Mouse (Mus musculus): Measurements from ENCODE around the gene Nhlrc3.

The Nhlrc3 gene

GRCm38 (mm10) chr3:53454984-53455383, 8.1 kb downstream of the Nhlrc3 start:
- DNase-seq (ENCODE audit: extremely low spot score, low read depth, low spot score), result no peak

DNA sequence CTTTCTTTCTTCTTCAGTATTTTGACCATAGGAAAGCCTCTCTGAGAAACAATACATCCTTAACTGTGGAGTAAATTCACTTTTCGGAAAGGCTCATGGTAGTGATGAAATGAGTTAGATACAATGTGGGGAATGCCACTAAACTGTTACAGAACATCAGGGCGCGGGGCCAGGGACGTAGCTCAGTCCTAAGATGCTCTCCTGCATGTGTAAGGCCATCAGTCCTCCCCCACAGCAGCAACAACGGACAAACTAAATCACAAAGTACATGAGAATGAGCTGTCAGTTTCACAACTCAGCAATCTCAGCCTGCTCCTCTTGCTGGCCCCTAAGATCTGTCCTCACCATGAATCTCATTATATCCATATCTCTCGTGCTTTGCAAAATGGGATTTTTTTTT, 8.6 kb downstream of the Nhlrc3 start:
- no peak for DNase-seq (ENCODE audit: extremely low spot score, low read depth, low spot score)

- no peak for DNase-seq (ENCODE audit: extremely low spot score, low read depth, low spot score)
Observed at GRCm38 (mm10) chr3:53454005-53454404, 9.1 kb downstream of the Nhlrc3 start.

- DNase-seq (ENCODE audit: extremely low spot score, low read depth, low spot score), result no peak
Observed at GRCm38 (mm10) chr3:53453346-53453745, 9.8 kb downstream of the Nhlrc3 start.

- no peak for DNase-seq (ENCODE audit: extremely low spot score, low read depth, low spot score)
Observed at GRCm38 (mm10) chr3:53452351-53452750, 10.8 kb downstream of the Nhlrc3 start.

DNA sequence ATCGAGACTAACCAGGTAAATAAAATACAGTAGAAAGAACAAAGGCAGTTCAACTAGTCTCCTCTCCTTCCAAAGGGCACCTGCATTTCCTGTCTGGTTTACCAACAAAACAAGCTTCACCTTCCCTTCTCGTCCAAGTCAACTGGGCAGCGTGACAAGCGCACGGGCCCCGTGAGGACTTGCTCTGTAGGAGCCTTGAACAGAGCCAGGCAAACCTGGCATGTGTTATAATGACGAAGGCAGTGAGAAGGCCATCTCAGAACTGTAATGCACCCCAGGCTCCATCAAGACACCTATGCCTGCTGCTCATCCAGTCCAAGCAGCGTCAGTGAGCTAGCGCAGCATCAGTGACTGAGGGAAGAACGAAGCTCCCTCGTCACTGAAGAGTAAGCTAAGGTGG, 12.5 kb downstream of the Nhlrc3 start:
- no peak for DNase-seq (ENCODE audit: extremely low spot score, low read depth, low spot score)

GRCm38 (mm10) chr3:53448208-53448607, 14.9 kb downstream of the Nhlrc3 start:
- peak; percentile 94 for DNase-seq (ENCODE audit: extremely low spot score, low read depth, low spot score)

- DNase-seq (ENCODE audit: extremely low spot score, low read depth, low spot score), result no peak
Observed at GRCm38 (mm10) chr3:53446801-53447200, 16.3 kb downstream of the Nhlrc3 start.

- no peak for DNase-seq (ENCODE audit: extremely low spot score, low read depth, low spot score)
Observed at GRCm38 (mm10) chr3:53445540-53445939, 17.6 kb downstream of the Nhlrc3 start.

- no peak for DNase-seq (ENCODE audit: extremely low spot score, low read depth, low spot score)
Observed at GRCm38 (mm10) chr3:53436550-53436949, 26.6 kb downstream of the Nhlrc3 start.

DNA sequence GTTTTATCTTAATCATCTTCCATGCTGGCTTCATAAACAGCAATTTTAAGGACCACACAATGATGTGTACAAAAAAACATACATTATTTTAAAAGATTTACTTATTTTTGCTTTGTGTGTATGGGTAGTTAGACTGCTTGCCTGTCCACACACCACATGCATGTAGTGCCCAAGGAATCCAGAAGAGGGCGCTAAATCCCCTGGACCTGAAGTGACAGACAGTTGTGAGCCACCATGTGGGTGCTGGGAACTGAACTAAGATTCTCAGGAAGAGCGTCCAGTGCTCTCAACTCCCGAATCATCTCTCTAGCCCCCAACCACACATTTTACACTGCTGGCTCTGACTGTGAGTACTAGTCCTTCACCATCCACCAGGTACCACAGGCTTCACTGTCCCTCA, 28.5 kb downstream of the Nhlrc3 start:
- no peak for DNase-seq (ENCODE audit: extremely low spot score, low read depth, low spot score)

DNA sequence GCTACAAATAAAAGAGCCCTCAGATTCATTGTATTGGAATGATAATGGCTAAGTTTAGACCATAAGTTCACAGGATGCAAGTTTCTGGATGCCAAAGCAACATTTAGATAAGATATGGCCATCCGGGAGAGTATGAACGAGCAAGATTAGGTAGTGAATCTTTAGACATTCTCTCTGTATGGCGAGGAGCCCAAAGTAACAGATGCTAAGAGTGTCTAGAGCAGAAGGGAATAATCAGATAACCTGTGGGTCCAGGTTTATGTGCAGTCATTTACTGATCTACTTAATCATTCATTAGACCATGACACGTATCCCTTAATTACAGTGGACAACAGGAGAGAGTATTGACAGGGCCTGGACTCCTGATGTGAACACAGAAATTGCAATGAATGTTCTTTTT, 39.6 kb downstream of the Nhlrc3 start:
- no peak for DNase-seq (ENCODE audit: extremely low spot score, low read depth, low spot score)

GRCm38 (mm10) chr3:53422691-53423090, 40.4 kb downstream of the Nhlrc3 start:
- no peak for DNase-seq (ENCODE audit: extremely low spot score, low read depth, low spot score)

DNA sequence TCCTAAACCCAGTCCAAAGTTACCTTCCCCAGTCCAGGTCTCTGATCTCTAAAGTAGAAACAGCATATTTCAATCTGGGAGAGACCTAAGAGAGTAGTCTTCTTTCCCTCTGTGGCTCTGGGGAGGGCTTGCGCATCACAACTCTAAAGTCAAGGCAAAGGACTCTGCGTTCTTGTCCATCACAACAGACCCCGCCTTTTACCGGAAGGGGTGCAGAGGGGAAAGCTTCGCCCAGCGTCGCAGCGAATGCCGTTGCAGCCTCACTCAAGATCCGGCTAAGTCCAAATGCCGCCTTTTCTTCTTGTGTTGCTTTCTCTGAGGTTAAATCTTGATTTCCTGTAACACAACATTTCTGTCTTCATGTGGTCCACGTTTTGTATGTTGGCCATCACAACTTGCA, 41.5 kb downstream of the Nhlrc3 start:
- DNase-seq (ENCODE audit: extremely low spot score, low read depth, low spot score), result no peak

DNA sequence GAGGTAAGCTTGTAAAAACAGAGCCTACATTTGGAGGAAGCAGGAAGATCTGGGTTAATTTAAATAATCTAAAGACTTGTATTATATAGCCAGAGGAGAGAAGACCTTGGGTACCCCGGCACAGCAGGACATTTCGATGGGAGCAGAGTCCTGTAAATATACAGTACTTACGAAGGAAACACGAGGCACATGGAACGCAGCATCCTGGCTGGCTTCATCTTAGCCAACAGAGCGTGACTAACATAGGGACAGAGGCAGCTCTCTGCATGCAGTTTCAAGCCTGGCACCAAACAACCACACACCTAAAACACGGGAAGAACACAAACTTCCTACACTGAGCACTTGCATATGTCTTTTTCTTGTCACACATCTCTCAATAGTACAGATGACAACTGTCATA, 45.4 kb downstream of the Nhlrc3 start:
- no peak for DNase-seq (ENCODE audit: extremely low spot score, low read depth, low spot score)

DNA sequence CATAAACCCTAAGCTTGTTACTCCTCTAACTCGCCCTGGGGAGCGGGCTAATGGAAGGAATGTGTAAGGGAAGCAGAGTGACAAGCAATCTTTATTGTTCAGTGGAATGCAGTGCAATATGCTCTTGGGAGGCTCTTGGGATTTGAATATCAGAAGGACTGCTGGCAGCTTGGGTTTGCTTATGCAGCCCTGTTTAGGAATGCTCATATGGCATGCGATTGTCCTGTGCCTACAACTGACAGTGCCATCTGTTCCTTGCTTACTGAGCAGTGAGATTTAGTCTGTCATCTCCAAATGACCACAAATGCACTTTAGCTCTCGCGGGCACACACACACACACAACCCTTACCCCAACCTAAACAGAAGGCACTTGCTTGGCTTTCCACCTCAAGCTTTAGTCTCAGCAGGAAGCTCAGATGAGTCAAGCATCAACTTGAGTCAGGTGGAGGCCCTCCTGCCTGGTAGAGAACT, 47.1 kb downstream of the Nhlrc3 start:
- no peak for DNase-seq (ENCODE audit: extremely low spot score, low read depth, low spot score)

DNA sequence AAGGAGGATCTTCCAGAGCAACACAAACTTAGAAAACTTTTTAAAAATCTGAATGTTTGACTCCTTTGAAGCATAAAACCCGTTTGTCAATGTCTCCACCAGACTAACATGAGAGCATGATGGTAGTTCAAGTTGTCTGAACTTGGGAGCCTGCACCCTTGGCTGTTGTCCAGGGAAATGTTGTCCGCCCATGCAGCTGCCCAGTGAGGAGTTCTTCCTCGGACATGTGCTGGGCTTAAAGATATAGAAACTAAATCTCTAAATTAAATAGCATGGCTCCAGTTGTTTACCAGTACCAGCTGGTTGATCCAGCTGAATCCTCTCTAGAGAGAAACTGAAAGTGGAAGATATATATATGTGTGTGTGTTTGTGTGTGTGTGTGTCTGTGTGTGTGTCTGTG, 49.2 kb downstream of the Nhlrc3 start:
- DNase-seq (ENCODE audit: extremely low spot score, low read depth, low spot score), result no peak

DNA sequence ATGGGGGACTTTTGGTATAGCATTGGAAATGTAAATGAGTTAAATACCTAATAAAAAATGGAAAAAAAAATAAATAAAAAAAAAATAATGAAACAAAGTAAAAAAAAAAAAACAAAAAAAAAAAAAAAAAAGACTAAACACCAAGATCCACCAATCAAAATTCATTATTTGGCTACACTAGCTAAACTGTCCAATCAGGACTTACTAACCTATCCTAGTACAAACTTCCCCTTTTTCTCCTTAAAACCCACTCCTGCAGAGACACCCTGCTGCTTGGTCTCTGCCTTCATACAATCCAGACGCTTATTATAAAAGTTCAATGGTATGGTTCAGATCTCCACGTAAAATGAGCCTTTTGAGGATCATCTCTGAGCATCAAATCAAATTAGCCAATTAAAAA, 49.7 kb downstream of the Nhlrc3 start:
- DNase-seq (ENCODE audit: extremely low spot score, low read depth, low spot score), result no peak

DNA sequence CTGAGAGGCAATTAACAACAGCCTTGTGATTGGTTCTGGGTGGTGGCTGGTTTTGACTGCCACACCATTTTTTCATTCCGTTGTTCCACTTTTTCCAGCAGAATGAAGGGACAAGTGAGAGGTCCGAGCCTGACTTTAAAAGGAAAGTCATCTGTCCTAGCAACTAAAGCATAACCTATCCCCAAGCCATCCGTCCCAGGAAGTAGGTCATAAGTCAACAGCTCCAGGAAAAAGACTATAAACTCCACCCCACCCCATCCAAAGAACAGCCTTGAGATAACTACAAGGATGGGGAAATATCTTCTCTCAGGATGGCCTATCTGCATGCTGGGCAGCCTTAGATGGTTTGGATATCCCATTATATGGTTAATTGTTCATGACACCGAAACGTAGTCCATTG, 50.9 kb downstream of the Nhlrc3 start:
- DNase-seq (ENCODE audit: extremely low spot score, low read depth, low spot score), result no peak

- no peak for DNase-seq (ENCODE audit: extremely low spot score, low read depth, low spot score)
Observed at GRCm38 (mm10) chr3:53410031-53410430, 53.1 kb downstream of the Nhlrc3 start.

DNA sequence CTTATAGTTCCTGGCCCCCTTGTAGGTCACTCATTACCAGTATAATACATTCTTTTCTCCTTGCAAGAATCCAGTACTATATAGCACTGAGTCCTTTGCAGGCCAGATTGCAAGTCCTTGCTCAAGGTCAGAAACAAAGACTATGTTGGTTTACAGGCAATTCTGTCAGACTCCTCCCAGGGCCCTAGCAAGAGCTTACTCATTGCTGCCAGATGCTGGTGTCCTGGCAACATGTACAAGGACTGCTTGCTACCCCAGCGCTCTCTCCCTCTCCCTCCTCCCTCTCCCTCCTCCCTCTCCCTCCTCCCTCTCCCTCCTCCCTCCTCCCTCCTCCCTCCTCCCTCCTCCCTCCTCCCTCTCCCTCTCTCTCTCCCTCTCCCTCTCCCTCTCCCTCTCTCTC, 56.0 kb downstream of the Nhlrc3 start:
- DNase-seq (ENCODE audit: extremely low spot score, low read depth, low spot score), result no peak

All from hindlimb bud, embryonic 11.5 days (tissue).